Mouse (Mus musculus) liver, adult (tissue): ENCODE data around the gene Olfr138.

Experiments
- GATA4 ChIP-seq: IDR thresholded peaks from 2 replicates; pipeline ENCODE4 v1.6.1; 2014; ENCODE audit warnings: mild to moderate bottlenecking, low read length; ENCODE audit not compliant: insufficient replicate concordance

Gene Olfr138

DNA sequence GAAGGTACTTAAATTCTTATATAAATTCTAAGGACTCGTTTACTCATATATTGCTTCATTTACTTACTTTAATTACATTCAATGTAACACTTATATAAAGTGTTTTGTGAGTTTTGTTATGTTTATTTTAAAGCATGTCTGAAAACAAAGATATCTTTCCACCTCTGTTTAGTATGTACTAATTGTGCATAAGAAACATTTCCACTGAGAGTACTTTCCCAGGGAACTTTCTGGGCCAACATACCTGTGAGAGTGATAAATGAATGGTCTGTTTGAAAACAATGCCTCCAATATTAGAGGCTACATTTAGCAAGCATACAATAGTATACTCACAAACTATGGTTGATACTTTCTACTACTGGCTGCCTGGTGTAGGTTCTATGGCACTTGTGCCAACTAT lies at the start of gene Olfr138:
Gene Olfr138, plus strand, starts transcription at position 301 of the 400 bp plus-strand sequence.
- no peak for TF ChIP-seq GATA4

DNA sequence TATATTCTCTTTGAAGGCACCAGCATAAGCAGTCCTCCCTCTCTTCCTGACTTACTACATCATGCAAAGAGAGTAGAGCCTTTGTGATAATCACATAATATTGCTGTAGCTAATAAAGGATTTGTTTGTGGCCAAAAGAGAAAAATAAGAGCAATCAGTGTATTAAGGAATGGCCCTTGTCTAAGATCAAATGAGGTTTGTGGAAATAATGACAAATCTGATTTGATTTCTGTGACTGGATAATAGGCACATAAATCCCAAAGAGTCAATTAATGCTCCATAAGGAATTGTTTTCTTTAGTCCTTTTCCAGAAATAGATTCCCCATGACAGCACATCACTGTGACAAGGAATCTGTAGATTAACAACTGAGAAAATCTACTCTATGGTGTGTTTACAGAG lies 46.6 kb downstream of the Olfr138 start, which contains the start of gene Olfr137:
Gene Olfr137, minus strand, starts transcription at position 101 of the 400 bp plus-strand sequence.
- no peak for TF ChIP-seq GATA4
